Mouse (Mus musculus) limb, embryonic 13.5 days (tissue): Measurements from ENCODE around the gene Tmem163. TPM values are rescaled to one million over a fixed set of nuclear protein-coding genes. Genes with fewer than 3 reads are reported as not detected.

ENCODE experiments used
- ATAC-seq: fragments of 200-750 bp; cut with Nextera tagmentation; 2 replicates; pipeline ENCODE4 v1.8.0; 2017; ENCODE audit warnings: low read depth, moderate number of reproducible peaks, moderate TSS enrichment; ENCODE audit not compliant: low FRiP score
- H3K27ac ChIP-seq: fragments of 300-500 bp; sonication (generic); 2 replicates; pipeline ENCODE4 v1.5.1; 2015; ENCODE audit warnings: inconsistent platforms, mild to moderate bottlenecking, moderate library complexity
- H3K27me3 ChIP-seq: fragments of 300-500 bp; sonication (generic); 2 replicates; pipeline ENCODE4 v1.6.1; 2015; ENCODE audit warnings: mild to moderate bottlenecking, inconsistent platforms
- H3K36me3 ChIP-seq: fragments of 300-500 bp; sonication (generic); 2 replicates; pipeline ENCODE4 v1.6.1; 2015; ENCODE audit warnings: inconsistent platforms, mild to moderate bottlenecking, moderate library complexity
- H3K4me1 ChIP-seq: fragments of 300-500 bp; sonication (generic); 2 replicates; pipeline ENCODE4 v1.6.1; 2015; ENCODE audit warnings: inconsistent platforms
- H3K4me2 ChIP-seq: fragments of 300-500 bp; sonication (generic); replicated peaks from 2 replicates; pipeline ENCODE4 v1.6.1; 2015; ENCODE audit warnings: inconsistent platforms, mild to moderate bottlenecking, moderate library complexity
- H3K4me3 ChIP-seq: fragments of 300-500 bp; sonication (generic); 2 replicates; pipeline ENCODE4 v1.5.1; 2015; ENCODE audit warnings: moderate library complexity, mild to moderate bottlenecking, inconsistent platforms
- H3K9ac ChIP-seq: fragments of 300-500 bp; sonication (generic); 2 replicates; pipeline ENCODE4 v1.6.1; 2015; ENCODE audit warnings: mild to moderate bottlenecking, inconsistent platforms
- H3K9me3 ChIP-seq: fragments of 300-500 bp; sonication (generic); 2 replicates; pipeline ENCODE4 v1.6.1; 2016; ENCODE audit warnings: inconsistent platforms
- WGBS: fragments of 180-500 bp; shearing (Covaris S2); methylation state at CpG from one replicate; pipeline ENCODE4 v1.1.7; 2015; 5-methylcytosine and 5-hydroxymethylcytosine counted together
- polyA plus RNA-seq: library from polyadenylated mRNA; unstranded; fragments of >200 nt; fragmentation: Nextera tagmentation; extraction: Ambion mirVana; gene quantifications from 2 replicates; pipeline ENCODE4 v1.2.1, GENCODE M21; 2015

The Tmem163 gene
- polyA plus RNA-seq, 1 experiment from 2014 or later, result 6.0 TPM

DNA sequence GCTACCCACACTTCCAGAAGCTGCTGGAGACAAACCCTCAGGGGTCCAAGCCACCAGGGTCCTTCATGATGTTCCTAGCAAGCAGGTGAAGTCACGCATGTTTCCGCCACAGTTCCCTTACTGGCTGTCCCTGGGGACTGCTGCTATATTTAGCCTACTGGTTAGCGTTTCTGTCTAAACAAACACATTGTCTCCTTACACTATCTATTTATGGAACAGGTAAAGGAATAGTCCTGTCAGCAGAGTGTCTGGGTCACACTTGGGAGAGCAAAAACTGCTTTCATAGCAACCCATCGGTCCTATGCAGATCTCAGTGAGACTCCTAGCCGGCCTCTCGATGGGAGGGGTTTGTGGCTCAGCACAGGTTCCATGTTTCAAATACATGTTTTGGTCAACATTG, 168.0 kb downstream of the Tmem163 start:
- Histone ChIP-seq H3K4me2 (no peak overlapping the region), H3K4me1 (peaks cover 6% of the 10 kb centered on the region), H3K36me3 (no peaks in the 10 kb centered on the region), H3K9me3 (no peaks in the 10 kb centered on the region), H3K9ac (no peak overlapping the region), H3K27me3 (0 out of 2 replicates have a peak, but pooled peaks cover 4% of the 10 kb centered on the region), H3K4me3 (no peak overlapping the region), H3K27ac (no peak overlapping the region)
- WGBS, result 85% methylated on average over 6 of the region's 6 CpGs
- ATAC-seq, result no peak

- no peak overlapping the region for H3K27ac ChIP-seq
- H3K9ac ChIP-seq, result no peak overlapping the region
- WGBS, result 74% methylated on average over 8 of the region's 8 CpGs
- no peak overlapping the region for H3K4me2 ChIP-seq
- H3K36me3 ChIP-seq, result no peaks in the 10 kb centered on the region
- H3K4me1 ChIP-seq, result peaks cover 6% of the 10 kb centered on the region
- H3K4me3 ChIP-seq, result no peak overlapping the region
- no peaks in the 10 kb centered on the region for H3K9me3 ChIP-seq
- 0 out of 2 replicates have a peak, but pooled peaks cover 4% of the 10 kb centered on the region for H3K27me3 ChIP-seq
- ATAC-seq, result no peak
Observed at GRCm38 (mm10) chr1:127508921-127509320, 170.4 kb downstream of the Tmem163 start.

GRCm38 (mm10) chr1:127508067-127508739, 171.1 kb downstream of the Tmem163 start:
- no peaks in the 10 kb centered on the region for H3K36me3 ChIP-seq
- WGBS, result 62% methylated on average over 16 of the region's 16 CpGs
- no peak overlapping the region for H3K27ac ChIP-seq
- no peak overlapping the region for H3K4me2 ChIP-seq
- H3K27me3 ChIP-seq, result 0 out of 2 replicates have a peak, but pooled peaks cover 4% of the 10 kb centered on the region
- H3K4me1 ChIP-seq, result peaks cover 6% of the 10 kb centered on the region
- no peak overlapping the region for H3K4me3 ChIP-seq
- H3K9me3 ChIP-seq, result no peaks in the 10 kb centered on the region
- ATAC-seq, result no peak
- H3K9ac ChIP-seq, result no peak overlapping the region

GRCm38 (mm10) chr1:127507042-127507650, 172.2 kb downstream of the Tmem163 start:
- Histone ChIP-seq H3K4me1 (peaks cover 6% of the 10 kb centered on the region), H3K36me3 (no peaks in the 10 kb centered on the region), H3K4me3 (no peak overlapping the region), H3K4me2 (no peak overlapping the region), H3K27ac (no peak overlapping the region), H3K9ac (no peak overlapping the region), H3K27me3 (0 out of 2 replicates have a peak, but pooled peaks cover 4% of the 10 kb centered on the region), H3K9me3 (no peaks in the 10 kb centered on the region)
- ATAC-seq, result no peak
- 74% methylated on average over 10 of the region's 10 CpGs for WGBS

DNA sequence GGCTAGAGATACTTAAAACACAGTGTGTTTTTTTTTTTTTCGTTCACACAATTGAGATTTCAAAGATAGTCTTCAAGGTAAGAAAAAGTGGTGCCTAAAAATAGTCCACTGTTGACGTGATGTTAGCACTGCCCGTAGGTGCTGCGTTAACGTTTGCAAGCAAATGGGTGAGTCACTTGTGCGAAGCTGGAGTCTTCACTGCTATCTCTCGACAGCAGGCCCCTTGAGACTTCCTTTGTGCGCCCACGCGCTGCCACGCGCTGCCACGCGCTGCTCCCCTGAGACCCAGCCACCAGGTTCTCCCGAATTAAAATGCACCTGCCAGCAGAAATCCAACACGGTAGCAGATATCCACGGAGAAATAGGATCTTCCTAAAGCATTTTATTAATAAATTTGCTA, 178.6 kb downstream of the Tmem163 start:
- WGBS, result 84% methylated on average over 17 of the region's 17 CpGs
- Histone ChIP-seq H3K4me2 (no peak overlapping the region), H3K36me3 (no peaks in the 10 kb centered on the region), H3K4me3 (no peak overlapping the region), H3K27me3 (no peaks in the 10 kb centered on the region), H3K9ac (no peak overlapping the region), H3K27ac (no peak overlapping the region), H3K4me1 (no peaks in the 10 kb centered on the region), H3K9me3 (no peaks in the 10 kb centered on the region)
- no peak for ATAC-seq

GRCm38 (mm10) chr1:127500219-127500618, 179.1 kb downstream of the Tmem163 start:
- Histone ChIP-seq H3K4me1 (no peaks in the 10 kb centered on the region), H3K9me3 (no peaks in the 10 kb centered on the region), H3K4me3 (no peak overlapping the region), H3K4me2 (no peak overlapping the region), H3K36me3 (no peaks in the 10 kb centered on the region), H3K27me3 (no peaks in the 10 kb centered on the region), H3K9ac (no peak overlapping the region), H3K27ac (no peak overlapping the region)
- ATAC-seq, result no peak
- 7% methylated on average over 8 of the region's 8 CpGs for WGBS

DNA sequence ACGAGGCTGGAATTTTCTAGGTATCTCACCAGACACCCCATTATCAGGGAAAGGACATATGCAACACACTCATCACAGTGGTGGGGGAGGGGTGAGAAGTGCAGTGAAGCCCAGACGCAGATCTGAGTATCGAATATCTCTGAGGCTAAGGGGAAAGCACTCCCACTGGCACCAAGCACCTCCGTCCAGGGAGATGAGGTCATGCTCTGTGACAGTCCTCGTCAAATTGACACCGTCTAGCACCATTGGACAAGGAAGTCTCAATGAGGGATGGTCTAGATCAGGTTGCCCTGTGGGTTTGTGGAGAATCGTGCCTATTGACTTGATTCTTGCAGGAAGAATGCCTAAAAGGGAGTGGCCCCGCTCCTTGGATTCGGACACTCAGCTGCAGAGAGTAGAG, 180.6 kb downstream of the Tmem163 start:
- no peaks in the 10 kb centered on the region for H3K36me3 ChIP-seq
- no peak overlapping the region for H3K27ac ChIP-seq
- ATAC-seq, result no peak
- H3K4me3 ChIP-seq, result no peak overlapping the region
- no peaks in the 10 kb centered on the region for H3K4me1 ChIP-seq
- 64% methylated on average over 9 of the region's 9 CpGs for WGBS
- H3K9ac ChIP-seq, result no peak overlapping the region
- no peaks in the 10 kb centered on the region for H3K9me3 ChIP-seq
- H3K4me2 ChIP-seq, result no peak overlapping the region
- H3K27me3 ChIP-seq, result no peaks in the 10 kb centered on the region

DNA sequence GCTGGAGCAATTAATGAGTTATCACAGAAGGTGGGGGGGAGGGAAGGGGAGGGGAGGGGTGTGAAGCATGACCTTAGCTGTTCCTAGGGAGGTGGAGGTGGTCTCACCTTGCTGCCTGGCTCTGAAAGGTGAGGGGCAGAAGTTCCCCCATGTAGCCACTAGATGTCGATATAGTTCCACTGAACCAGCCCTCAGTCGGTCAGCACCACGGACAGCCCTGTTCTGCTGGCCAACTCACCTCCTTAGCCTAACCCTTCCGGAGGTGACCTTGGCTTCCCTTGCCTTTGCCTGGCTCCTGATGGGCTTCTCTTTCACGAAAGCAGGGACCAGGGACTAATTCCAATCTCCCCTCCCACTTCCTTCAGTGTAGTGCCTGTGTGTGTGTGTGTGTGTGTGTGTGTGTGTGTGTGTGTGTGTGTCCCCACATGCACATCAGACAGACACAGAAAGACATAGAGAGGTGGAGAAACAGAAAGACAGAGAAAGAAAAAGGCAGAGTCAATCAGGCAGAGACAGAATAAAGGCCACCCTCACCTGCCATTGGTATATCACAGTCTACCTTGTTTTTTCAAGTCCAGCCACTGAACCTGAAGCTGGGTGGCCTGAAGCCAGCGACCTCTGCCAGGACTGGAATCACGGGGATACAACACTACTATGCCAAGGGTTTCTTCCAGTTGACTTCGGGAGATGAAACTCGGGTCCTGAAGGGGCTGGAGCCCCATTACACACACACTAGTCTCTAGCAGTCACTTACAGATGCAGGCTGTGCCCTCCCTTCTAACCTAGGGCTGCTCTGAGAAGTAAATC, 182.4 kb downstream of the Tmem163 start:
- Histone ChIP-seq H3K4me3 (no peak overlapping the region), H3K27me3 (no peaks in the 10 kb centered on the region), H3K27ac (no peak overlapping the region), H3K9me3 (no peaks in the 10 kb centered on the region), H3K4me2 (no peak overlapping the region), H3K36me3 (no peaks in the 10 kb centered on the region), H3K9ac (no peak overlapping the region), H3K4me1 (no peaks in the 10 kb centered on the region)
- 31% methylated on average over 9 of the region's 9 CpGs for WGBS
- ATAC-seq, result 0 out of 2 replicates have a peak, but pooled peaks have one; percentile 55

- Histone ChIP-seq H3K9me3 (no peaks in the 10 kb centered on the region), H3K4me1 (no peaks in the 10 kb centered on the region), H3K27ac (no peak overlapping the region), H3K4me3 (no peak overlapping the region), H3K9ac (no peak overlapping the region), H3K27me3 (no peaks in the 10 kb centered on the region), H3K4me2 (no peak overlapping the region), H3K36me3 (peaks cover 8% of the 10 kb centered on the region; the same call in 1 of the 2 replicates)
- 84% methylated on average over 4 of the region's 4 CpGs for WGBS
- ATAC-seq, result no peak
Observed at GRCm38 (mm10) chr1:127487161-127487560, 192.2 kb downstream of the Tmem163 start.

GRCm38 (mm10) chr1:127484826-127485225, 194.5 kb downstream of the Tmem163 start:
- H3K9me3 ChIP-seq, result no peaks in the 10 kb centered on the region
- peaks cover 14% of the 10 kb centered on the region for H3K36me3 ChIP-seq
- no peak overlapping the region for H3K27ac ChIP-seq
- H3K4me3 ChIP-seq, result no peak overlapping the region
- no peak overlapping the region for H3K4me2 ChIP-seq
- no peak overlapping the region for H3K9ac ChIP-seq
- no peaks in the 10 kb centered on the region for H3K27me3 ChIP-seq
- ATAC-seq, result no peak
- no peaks in the 10 kb centered on the region for H3K4me1 ChIP-seq
- WGBS, result 53% methylated on average over 7 of the region's 7 CpGs

DNA sequence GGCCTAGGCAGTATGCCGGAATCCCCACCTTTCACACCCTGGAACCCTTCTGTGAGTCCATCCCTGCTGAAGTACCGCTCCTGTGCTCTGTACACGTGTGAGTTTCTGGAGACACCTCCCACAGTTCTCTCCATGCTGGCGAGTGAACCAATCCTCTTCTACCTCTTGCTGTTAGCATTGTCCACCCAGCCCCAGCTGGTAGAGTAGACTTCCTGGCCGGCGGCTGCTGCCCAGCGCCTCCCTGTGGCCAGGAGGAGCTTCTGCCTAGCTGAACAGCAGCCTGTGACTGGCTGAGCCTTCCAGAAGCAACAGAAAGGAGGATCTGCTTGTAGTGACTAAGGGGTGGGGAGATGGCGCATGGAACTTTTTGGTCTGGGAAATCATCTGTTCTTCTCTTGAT, 195.2 kb downstream of the Tmem163 start:
- H3K27ac ChIP-seq, result no peak overlapping the region
- 88% methylated on average over 8 of the region's 8 CpGs for WGBS
- H3K4me2 ChIP-seq, result no peak overlapping the region
- peaks cover 15% of the 10 kb centered on the region for H3K36me3 ChIP-seq
- H3K27me3 ChIP-seq, result no peaks in the 10 kb centered on the region
- H3K4me1 ChIP-seq, result no peaks in the 10 kb centered on the region
- H3K9me3 ChIP-seq, result no peaks in the 10 kb centered on the region
- no peak overlapping the region for H3K4me3 ChIP-seq
- H3K9ac ChIP-seq, result no peak overlapping the region
- ATAC-seq, result no peak

GRCm38 (mm10) chr1:127482911-127483310, 196.4 kb downstream of the Tmem163 start:
- Histone ChIP-seq H3K4me2 (no peak overlapping the region), H3K4me3 (no peak overlapping the region), H3K36me3 (peaks cover 21% of the 10 kb centered on the region), H3K9ac (no peak overlapping the region), H3K9me3 (no peaks in the 10 kb centered on the region), H3K27ac (no peak overlapping the region), H3K4me1 (no peaks in the 10 kb centered on the region), H3K27me3 (no peaks in the 10 kb centered on the region)
- WGBS, result 65% methylated on average over 10 of the region's 10 CpGs
- ATAC-seq, result no peak
